Mouse (Mus musculus) telencephalon, adult 2 months (tissue): ENCODE measurements around the gene Nme6.
"Not testable (repeated sequence)": the region's sequence is repeated elsewhere in the genome, so short reads cannot be mapped to it uniquely, and the experiment has no call there.

Experiments
- DNase-seq: peaks from one replicate; pipeline ENCODE4 v3.0.0-alpha.2; 2011; ENCODE audit warnings: low read depth, low spot score

Nme6 gene

GRCm38 (mm10) chr9:109832391-109833087 lies at the start of gene Nme6:
Gene Nme6 (plus strand): TSS chr9:109832749.
- DNase-seq: peak; percentile 87

DNA sequence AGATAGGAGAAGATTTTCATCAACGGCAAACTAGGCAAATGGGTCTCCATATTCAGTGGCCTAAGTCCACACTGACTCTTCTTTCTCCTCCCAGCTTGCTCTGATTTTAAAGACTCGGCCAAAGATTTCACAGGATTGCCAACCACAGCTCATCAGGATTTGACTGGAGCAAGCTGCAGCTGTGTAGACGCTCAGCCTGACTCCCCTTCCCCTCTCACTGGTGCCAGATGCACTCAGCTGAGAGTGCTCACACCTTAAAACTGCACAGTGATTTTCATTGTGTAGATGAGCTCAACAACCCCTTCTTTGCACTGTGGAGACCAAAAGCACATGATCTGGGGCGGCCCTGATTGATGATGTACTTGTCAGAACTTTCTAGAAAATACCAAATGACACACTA lies 42.0 kb upstream of the Nme6 start, which contains the start of gene Fbxw27:
Gene Fbxw27, minus strand, starts transcription at position 101 of the 400 bp plus-strand sequence.
- DNase-seq: not testable (repeated sequence)

DNA sequence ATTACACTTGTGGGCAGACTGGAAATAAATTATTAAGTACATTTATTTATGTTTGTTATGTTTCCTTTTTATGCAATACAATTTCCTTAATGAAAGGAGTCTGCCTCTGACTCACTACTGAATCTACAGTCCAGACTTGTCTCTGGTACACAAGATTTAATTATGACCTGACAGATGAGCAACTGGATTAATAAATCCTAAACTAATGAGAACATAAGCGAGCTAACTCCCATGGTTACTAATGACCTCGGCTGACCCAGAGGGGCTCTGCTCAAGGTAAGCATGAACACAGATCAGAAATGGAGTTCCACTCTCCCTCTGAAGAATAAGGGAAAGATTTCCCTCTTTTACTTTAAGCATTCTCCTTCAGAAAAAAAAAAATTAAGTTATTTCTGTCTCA lies 37.3 kb upstream of the Nme6 start:
- no peak for DNase-seq

- no peak for DNase-seq
Observed at GRCm38 (mm10) chr9:109795811-109796210, 36.7 kb upstream of the Nme6 start.

- DNase-seq: no peak
Observed at GRCm38 (mm10) chr9:109798051-109798450, 34.5 kb upstream of the Nme6 start.

DNA sequence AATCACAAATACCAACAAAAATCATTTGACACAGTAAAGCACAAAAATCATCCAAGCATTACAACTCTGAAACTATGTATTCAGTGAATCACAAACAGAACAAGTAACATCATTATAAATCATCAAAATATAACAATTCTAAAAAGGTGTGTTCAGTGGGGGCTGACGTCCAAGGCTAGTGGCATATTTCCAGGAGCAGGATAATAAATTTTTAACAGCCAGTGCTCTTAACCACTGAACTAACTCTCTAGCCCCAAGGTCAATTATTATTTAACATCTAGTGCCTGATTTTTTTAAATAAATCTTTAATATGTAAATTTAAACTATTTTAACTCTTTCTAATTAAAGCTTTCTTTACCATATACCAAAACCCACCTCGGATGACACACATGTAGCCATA lies 27.0 kb upstream of the Nme6 start:
- DNase-seq: not testable (repeated sequence)

GRCm38 (mm10) chr9:109806260-109806659 lies 26.3 kb upstream of the Nme6 start:
- DNase-seq: no peak

DNA sequence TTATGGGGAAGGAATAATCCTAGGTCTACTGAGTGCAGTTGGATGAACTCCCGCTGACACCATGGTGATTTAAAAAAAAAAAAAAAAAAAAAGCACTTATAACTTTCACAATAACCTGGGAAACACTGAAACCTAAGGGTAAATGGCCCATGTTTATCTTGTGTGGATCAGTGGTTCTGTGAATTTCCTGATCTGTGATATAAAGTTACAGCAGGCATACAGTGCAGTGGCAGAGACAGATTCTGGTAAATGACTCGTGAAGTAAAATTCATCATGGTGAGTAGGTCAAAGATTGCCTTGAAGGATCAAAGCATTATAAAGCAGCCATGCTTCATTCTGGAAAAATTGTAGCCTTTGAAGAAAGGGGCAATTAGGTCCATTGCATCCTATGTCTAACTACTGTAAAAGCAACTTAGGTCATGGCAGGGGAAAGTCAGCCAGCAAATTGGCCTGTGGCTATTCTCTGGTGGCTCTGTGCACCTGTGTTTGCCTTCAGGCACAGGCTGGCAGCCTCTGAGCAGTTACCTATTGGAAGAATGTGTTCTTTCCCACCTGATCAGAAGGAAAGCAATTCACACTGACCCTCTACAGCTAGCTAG lies 25.8 kb upstream of the Nme6 start:
- DNase-seq: no peak

DNA sequence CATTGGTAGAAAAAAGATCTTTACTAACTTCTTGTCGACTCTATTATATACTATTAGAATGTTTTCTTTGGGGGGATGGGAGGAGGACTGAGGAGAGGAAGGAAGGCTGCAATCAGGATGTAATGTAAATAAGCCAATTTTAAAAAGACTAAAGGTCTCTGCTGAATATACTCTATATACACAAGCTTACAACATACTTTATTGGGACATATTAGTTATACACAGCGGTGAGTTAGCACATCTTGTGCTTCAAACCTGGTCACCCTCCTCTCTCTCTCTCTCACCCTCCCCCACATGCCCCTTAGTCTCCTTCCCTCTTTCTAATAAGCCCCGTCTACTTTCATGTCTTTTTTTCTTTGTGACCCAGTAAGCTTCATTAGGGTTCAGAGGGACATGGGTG lies 24.7 kb upstream of the Nme6 start:
- no peak for DNase-seq

DNA sequence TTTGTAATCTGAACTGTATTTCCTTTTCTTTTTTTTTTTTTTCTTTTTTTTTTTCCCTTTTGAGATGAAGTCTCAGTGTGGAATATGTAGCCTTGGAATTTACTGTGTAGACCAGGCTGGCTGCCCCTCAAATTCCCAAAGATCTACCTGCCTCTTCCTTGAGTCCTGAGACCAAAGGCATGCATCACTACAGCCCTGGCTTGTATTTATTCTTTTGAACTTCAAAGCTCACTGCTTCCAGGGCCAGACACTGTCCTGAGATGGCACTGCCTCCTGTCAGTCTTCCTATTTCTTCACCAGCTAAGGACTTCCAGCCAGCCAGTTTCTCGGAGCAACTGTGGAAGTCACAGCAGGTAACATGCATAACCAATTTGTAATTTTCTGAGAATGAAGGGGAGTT lies 20.6 kb upstream of the Nme6 start, which contains the start of gene Spink8:
Gene Spink8, plus strand, starts transcription at position 301 of the 400 bp plus-strand sequence.
- DNase-seq: no peak

DNA sequence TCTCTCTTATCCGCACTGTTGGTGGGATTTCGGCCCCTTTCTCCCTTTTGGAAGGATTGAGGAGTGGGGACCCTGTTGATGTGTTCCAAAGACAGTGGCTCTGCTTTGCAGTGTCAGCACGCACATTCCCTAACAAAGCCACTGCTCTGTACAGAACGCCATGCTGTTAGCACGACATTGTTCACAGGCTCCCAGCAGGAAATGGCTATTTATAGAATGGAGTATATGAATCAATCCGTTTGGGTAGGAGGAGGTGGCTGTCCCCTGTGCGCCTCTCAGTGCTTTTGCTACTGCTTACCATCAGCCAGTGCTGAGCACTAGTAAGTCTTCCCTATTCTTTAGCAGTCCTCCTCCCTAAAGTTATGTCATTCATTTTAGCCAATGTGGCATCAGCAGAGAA lies 19.1 kb upstream of the Nme6 start:
- DNase-seq: peak; percentile 44

DNA sequence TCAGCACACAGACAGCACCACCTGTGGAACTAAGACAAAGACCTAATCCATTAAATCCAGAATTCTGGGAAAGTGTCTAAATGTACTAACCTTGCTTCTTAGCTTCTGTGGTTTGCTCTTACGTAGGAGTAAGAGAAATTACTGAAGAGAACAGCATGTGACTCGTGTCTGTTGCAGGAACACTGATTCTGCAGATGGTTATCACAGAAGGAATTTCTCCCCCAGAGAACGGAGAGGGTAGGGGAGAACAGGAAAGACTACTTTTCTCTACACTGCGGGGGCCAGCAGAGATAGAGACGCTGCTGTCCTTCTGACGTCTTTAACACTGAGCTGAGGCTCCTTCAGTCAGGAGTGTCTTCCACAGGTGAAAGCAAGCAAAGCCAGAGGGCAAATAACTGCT lies 16.2 kb upstream of the Nme6 start:
- peak; percentile 54 for DNase-seq

DNA sequence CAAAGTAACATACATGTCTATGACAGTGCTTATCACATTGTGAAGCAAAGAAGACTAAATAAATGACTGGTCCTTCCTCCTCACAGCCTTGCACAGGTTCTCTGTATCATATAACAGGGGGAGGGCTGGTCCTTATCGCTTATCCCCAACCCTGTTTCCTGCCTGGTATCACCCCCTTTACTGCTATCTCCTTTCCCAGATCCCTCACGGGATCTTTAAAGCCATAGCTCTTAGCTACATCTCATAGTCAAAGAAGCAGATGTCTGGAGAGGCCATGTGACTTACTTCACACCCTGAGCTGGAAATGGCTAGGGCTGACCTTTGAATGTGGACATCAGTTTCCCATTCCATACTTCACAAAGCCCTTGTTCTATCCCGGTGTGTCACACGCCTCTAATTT lies 6.8 kb upstream of the Nme6 start:
- DNase-seq: no peak

- DNase-seq: no peak
Observed at GRCm38 (mm10) chr9:109826181-109826580, 6.4 kb upstream of the Nme6 start.

DNA sequence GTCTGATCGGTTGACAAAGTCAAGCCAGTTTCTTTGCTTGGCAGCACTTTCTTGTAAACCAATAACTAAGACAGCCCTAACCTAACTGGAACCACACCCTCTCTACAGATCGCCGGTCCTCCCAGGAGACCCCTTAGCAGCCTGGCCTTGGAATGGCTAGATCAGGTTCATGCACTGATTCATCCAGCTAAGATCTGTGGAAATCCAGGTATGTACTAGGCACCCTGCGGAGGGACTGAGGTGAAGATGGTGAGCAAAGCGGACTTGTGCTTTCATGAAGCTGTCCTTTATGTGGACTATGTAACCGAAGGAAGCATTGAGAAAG lies 501 bp downstream of the Nme6 start:
- DNase-seq: no peak

- DNase-seq: no peak
Observed at GRCm38 (mm10) chr9:109849312-109849758, 16.8 kb downstream of the Nme6 start, which contains the start of gene Camp. Gene Camp (minus strand): TSS chr9:109849617.

DNA sequence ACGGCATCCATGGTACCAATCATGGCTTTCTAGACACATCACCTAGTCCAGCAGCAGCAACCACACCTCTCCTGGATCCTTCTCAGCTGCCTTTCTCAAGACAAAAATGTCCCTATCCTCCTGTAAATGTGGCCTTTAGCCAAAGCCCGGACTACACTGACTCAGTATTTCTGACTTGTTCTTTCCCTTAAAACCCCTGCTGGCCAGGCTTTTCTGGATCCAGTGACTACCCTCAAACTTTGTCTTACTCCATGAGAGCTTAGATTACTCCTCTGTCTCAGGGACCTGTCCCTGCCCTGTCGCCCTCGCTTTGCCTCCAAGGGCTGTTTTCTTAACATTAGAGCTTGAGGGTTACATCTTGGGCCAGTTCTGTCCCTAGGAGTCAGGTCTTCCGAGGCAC lies 17.6 kb downstream of the Nme6 start:
- DNase-seq: no peak

- no peak for DNase-seq
Observed at GRCm38 (mm10) chr9:109854341-109854740, 21.8 kb downstream of the Nme6 start.

DNA sequence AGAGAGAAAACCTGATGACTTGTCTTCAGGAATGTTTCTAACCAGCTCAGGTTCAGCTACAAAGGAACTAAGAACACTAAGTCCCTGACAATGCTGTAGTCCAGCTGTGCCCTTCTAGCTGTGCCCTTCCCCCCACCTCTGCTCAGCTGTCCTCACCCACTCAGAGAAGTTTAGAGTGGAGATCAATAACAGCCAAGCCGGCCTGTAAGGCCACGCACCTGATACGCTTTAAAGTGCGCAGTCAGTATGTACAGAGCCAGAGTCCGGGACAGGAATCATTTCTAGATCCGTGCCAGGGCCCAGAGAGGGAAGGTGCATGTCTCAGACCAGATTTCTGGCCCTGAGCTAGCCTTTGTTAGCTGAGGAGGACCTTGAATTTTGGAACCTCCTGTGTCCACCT lies 23.4 kb downstream of the Nme6 start:
- no peak for DNase-seq

GRCm38 (mm10) chr9:109862397-109863044 lies 30.0 kb downstream of the Nme6 start:
- DNase-seq: no peak

GRCm38 (mm10) chr9:109863085-109863484 lies 30.5 kb downstream of the Nme6 start:
- DNase-seq: no peak

- DNase-seq: no peak
Observed at GRCm38 (mm10) chr9:109866218-109866617, 33.7 kb downstream of the Nme6 start.
